Mouse (Mus musculus) embryonic fibroblast, embryonic 13.5 days (primary cell): ENCODE measurements around the gene Irf2bp1.

ENCODE experiments used
- CTCF ChIP-seq: IDR thresholded peaks from 2 replicates; pipeline ENCODE4 v1.5.1; 2011; ENCODE audit warnings: mild to moderate bottlenecking, control low read depth, low read length, moderate library complexity, borderline replicate concordance; ENCODE audit not compliant: insufficient read depth
- POLR2A ChIP-seq: IDR thresholded peaks from 2 replicates; pipeline ENCODE4 v1.6.1; 2011; ENCODE audit warnings: low read depth, mild to moderate bottlenecking, control low read depth, low read length, moderate library complexity

- TF ChIP-seq CTCF, result no peak
- no peak for TF ChIP-seq POLR2A
Measured at GRCm38 (mm10) chr7:18993036-18993435, 10.8 kb upstream of the Irf2bp1 start.
